Mouse (Mus musculus) embryonic facial prominence, embryonic 14.5 days (tissue): ENCODE data around the gene Otop1. TPM values are rescaled to one million over a fixed set of nuclear protein-coding genes. Genes with fewer than 3 reads are reported as not detected.

ENCODE experiments used
- ATAC-seq: fragments of 200-750 bp; cut with Nextera tagmentation; 2 replicates; pipeline ENCODE4 v1.8.0; 2017; ENCODE audit warnings: low read depth, moderate number of reproducible peaks, moderate TSS enrichment
- DNase-seq: peaks from one replicate; pipeline ENCODE4 v3.0.0-alpha.2; 2015; ENCODE audit warnings: low spot score
- H3K27ac ChIP-seq: fragments of 300-500 bp; sonication (generic); replicated peaks from 2 replicates; pipeline ENCODE4 v1.5.1; 2014; ENCODE audit warnings: low read depth, mild to moderate bottlenecking, low read length, moderate library complexity
- H3K27me3 ChIP-seq: fragments of 300-500 bp; sonication (generic); replicated peaks from 2 replicates; pipeline ENCODE4 v1.6.1; 2014; ENCODE audit warnings: low read length; ENCODE audit not compliant: control insufficient read depth, insufficient read depth
- H3K36me3 ChIP-seq: fragments of 300-500 bp; sonication (generic); 2 replicates; pipeline ENCODE4 v1.6.1; 2014; ENCODE audit warnings: low read length, mixed read lengths; ENCODE audit not compliant: control insufficient read depth, insufficient read depth
- H3K4me1 ChIP-seq: fragments of 300-500 bp; sonication (generic); 2 replicates; pipeline ENCODE4 v1.6.1; 2014; ENCODE audit warnings: antibody characterized with exemption, low read length; ENCODE audit not compliant: control insufficient read depth, insufficient read depth
- H3K4me2 ChIP-seq: fragments of 300-500 bp; sonication (generic); 2 replicates; pipeline ENCODE4 v1.6.1; 2014; ENCODE audit warnings: low read depth, mild to moderate bottlenecking, low read length, moderate library complexity, mixed read lengths
- H3K4me3 ChIP-seq: fragments of 300-500 bp; sonication (generic); 2 replicates; pipeline ENCODE4 v1.5.1; 2014; ENCODE audit warnings: low read depth, mild to moderate bottlenecking, low read length
- H3K9ac ChIP-seq: fragments of 300-500 bp; sonication (generic); 2 replicates; pipeline ENCODE4 v1.6.1; 2014; ENCODE audit warnings: low read depth, mild to moderate bottlenecking, low read length, moderate library complexity, mixed read lengths
- H3K9me3 ChIP-seq: fragments of 300-500 bp; sonication (generic); 2 replicates; pipeline ENCODE4 v1.6.1; 2016; ENCODE audit warnings: low read length; ENCODE audit not compliant: control insufficient read depth
- WGBS: fragments of 180-500 bp; shearing (Covaris S2); extraction: QIAGEN DNeasy Blood & Tissue Kit; methylation state at CpG from one replicate; pipeline ENCODE4 v1.1.7; 2014; 5-methylcytosine and 5-hydroxymethylcytosine counted together
- polyA plus RNA-seq: library from polyadenylated mRNA; unstranded; fragments of >200 nt; fragmentation: Nextera tagmentation; extraction: Ambion mirVana; gene quantifications from 2 replicates; pipeline ENCODE4 v1.2.1, GENCODE M21; 2014

Gene Otop1
- polyA plus RNA-seq, 1 experiment from 2014 or later = 0.22 TPM

- H3K9me3 ChIP-seq = no peaks in the 10 kb centered on the region
- no peak overlapping the region for H3K4me3 ChIP-seq
- H3K36me3 ChIP-seq = no peaks in the 10 kb centered on the region
- H3K27me3 ChIP-seq = no peaks in the 10 kb centered on the region
- ATAC-seq (no peak), DNase-seq (no peak)
- H3K4me2 ChIP-seq = no peak overlapping the region
- no peak overlapping the region for H3K27ac ChIP-seq
- no peak overlapping the region for H3K9ac ChIP-seq
- no peaks in the 10 kb centered on the region for H3K4me1 ChIP-seq
- 29% methylated on average over 5 of the region's 5 CpGs for WGBS
These were observed 74.7 kb downstream of the Otop1 start for GRCm38 (mm10) chr5:38350351-38350929.

Other genes starting within 250 kb of the Otop1 start
- gene Stx18, start 237.2 kb upstream of the Otop1 start, polyA plus RNA-seq = 43.9 and 45.8 TPM in 2 replicates
- 32.5 and 35.0 TPM in 2 replicates for gene Nsg1, start 116.1 kb upstream of the Otop1 start, polyA plus RNA-seq
- 10.3 and 11.9 TPM in 2 replicates for gene Zbtb49, start 55.5 kb upstream of the Otop1 start, polyA plus RNA-seq
- 77.7 and 81.6 TPM in 2 replicates for gene Lyar, start 55.5 kb upstream of the Otop1 start, polyA plus RNA-seq
- gene Tmem128, start 15.8 kb upstream of the Otop1 start, polyA plus RNA-seq = 63.3 and 65.6 TPM in 2 replicates
- not detected in 2 replicates for gene Drd5, start 43.4 kb downstream of the Otop1 start, polyA plus RNA-seq
- 0.56 and 0.76 TPM in 2 replicates for gene Slc2a9, start 227.2 kb downstream of the Otop1 start, polyA plus RNA-seq